Mouse (Mus musculus) kidney, embryonic 15.5 days (tissue): ENCODE results near the gene Gm28035. TPM values are rescaled to one million over a fixed set of nuclear protein-coding genes. Genes with fewer than 3 reads are reported as not detected.

Experiments used
- ATAC-seq: fragments of 200-750 bp; cut with Nextera tagmentation; replicated peaks from 2 replicates; pipeline ENCODE4 v1.8.0; 2017; ENCODE audit warnings: moderate TSS enrichment; ENCODE audit not compliant: low FRiP score
- H3K27ac ChIP-seq: fragments of 300-500 bp; sonication (generic); 2 replicates; pipeline ENCODE4 v1.5.1; 2015; ENCODE audit warnings: mild to moderate bottlenecking, inconsistent platforms
- H3K27me3 ChIP-seq: fragments of 300-500 bp; sonication (generic); 2 replicates; pipeline ENCODE4 v1.6.1; 2015; ENCODE audit warnings: inconsistent platforms
- H3K36me3 ChIP-seq: fragments of 300-500 bp; sonication (generic); 2 replicates; pipeline ENCODE4 v1.6.1; 2015; ENCODE audit warnings: inconsistent platforms
- H3K4me1 ChIP-seq: fragments of 300-500 bp; sonication (generic); 2 replicates; pipeline ENCODE4 v1.6.1; 2015; ENCODE audit warnings: inconsistent platforms
- H3K4me2 ChIP-seq: fragments of 300-500 bp; sonication (generic); 2 replicates; pipeline ENCODE4 v1.6.1; 2015; ENCODE audit warnings: moderate library complexity, mild to moderate bottlenecking, inconsistent platforms
- H3K4me3 ChIP-seq: fragments of 300-500 bp; sonication (generic); replicated peaks from 2 replicates; pipeline ENCODE4 v1.5.1; 2015; ENCODE audit warnings: mild to moderate bottlenecking, inconsistent platforms
- H3K9ac ChIP-seq: fragments of 300-500 bp; sonication (generic); 2 replicates; pipeline ENCODE4 v1.6.1; 2015; ENCODE audit warnings: mild to moderate bottlenecking, inconsistent platforms
- H3K9me3 ChIP-seq: fragments of 300-500 bp; sonication (generic); replicated peaks from 2 replicates; pipeline ENCODE4 v1.6.1; 2016; ENCODE audit warnings: inconsistent platforms
- WGBS: fragments of 180-500 bp; shearing (Covaris S2); methylation state at CpG from one replicate; pipeline ENCODE4 v1.1.7; 2015; ENCODE audit warnings: mixed read lengths; 5-methylcytosine and 5-hydroxymethylcytosine counted together
- polyA plus RNA-seq: library from polyadenylated mRNA; unstranded; fragments of >200 nt; fragmentation: Nextera tagmentation; extraction: Ambion mirVana; gene quantifications from 2 replicates; pipeline ENCODE4 v1.2.1, GENCODE M21; 2015

Gm28035 gene
- polyA plus RNA-seq, 1 experiment from 2014 or later, result 0.26 TPM

DNA sequence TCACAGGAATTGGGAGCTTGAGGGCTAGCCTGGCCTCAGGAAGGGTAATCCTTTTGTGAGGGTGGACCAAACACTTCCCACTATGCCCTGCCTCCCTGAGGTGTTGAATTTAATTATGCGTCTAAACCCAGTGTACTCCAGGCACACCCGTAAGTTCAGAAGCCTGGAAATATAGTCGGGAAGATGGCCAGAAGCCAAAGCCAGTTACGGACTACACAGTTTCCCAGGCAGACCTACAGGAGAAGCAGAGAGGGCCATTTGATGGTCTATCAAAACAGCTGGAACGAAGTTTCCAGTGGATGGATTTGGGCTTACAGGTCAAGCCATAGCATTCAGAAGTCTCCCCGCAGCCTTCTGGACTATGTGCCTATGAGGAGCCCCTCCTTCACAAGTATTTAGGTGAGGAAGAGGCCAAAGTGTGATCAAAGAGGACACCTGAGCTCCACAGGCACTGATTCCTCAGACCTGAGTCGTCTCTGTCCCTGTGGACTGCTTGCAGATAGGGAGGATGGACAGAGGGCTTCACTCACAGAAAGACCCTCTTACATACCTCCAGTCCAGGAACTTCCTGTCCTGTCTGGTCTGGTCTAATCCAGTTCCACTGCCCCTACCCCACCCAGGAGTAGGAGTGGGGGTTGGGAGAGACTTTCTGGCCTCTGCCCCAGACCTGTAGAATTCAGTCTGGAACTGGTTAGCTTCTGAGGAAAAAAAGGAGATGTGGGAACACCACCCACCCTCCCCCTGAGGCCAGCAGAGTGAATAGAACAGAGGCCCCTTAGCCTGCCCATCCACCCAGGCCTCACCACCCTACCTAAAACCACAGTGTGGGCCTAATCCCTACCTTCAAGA lies 24.5 kb downstream of the Gm28035 start:
- Histone ChIP-seq H3K9ac (no peak overlapping the region), H3K27me3 (no peaks in the 10 kb centered on the region), H3K4me3 (no peak overlapping the region), H3K27ac (peak overlapping the region; percentile 91), H3K9me3 (no peaks in the 10 kb centered on the region), H3K4me1 (peaks cover 59% of the 10 kb centered on the region), H3K4me2 (no peak overlapping the region), H3K36me3 (peaks cover 46% of the 10 kb centered on the region)
- 0 out of 2 replicates have a peak, but pooled peaks have one; percentile 23 for ATAC-seq
- 61% methylated on average over 7 of the region's 7 CpGs for WGBS

DNA sequence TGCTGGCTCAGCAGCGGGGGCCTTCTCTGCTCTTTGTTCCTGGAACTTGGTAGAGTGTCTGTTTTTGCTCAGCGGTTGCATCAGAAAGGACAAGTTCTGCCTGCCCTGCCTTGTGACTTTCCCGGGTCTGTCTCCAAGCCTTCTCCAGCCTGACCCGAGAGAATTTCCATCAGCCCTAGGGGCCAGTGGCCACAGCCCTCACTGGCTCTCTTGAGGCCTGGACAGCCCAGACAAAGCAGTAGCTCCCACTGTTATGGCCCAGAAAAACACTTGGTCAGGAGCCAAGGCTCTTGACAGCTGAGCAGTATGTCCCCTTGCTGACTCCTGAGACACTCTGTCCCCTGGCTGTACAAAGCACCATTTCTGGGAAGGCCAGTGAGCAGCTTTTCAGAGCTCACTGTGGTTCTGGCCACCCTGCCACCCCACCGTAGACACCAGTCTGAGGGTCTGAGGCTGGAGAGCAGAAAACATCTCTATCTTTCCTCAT lies 25.4 kb downstream of the Gm28035 start, which contains the start of gene Phyhd1:
Gene Phyhd1, plus strand, starts transcription at position 437 of the 487 bp plus-strand sequence.
- Histone ChIP-seq H3K9ac (0 out of 2 replicates have a peak within 1 kb of the TSS, but pooled peaks have one; percentile 8), H3K4me1 (peaks cover 62% of the 10 kb centered on the region), H3K36me3 (peaks cover 37% of the 10 kb centered on the region), H3K9me3 (no peaks in the 10 kb centered on the region), H3K27ac (peak within 1 kb of the TSS; percentile 91), H3K27me3 (no peaks in the 10 kb centered on the region), H3K4me3 (peak within 1 kb of the TSS; percentile 12), H3K4me2 (peak within 1 kb of the TSS; percentile 38)
- WGBS, result 55% methylated on average over 5 of the region's 5 CpGs
- ATAC-seq, result no peak; the same call in 1 of the 2 replicates

DNA sequence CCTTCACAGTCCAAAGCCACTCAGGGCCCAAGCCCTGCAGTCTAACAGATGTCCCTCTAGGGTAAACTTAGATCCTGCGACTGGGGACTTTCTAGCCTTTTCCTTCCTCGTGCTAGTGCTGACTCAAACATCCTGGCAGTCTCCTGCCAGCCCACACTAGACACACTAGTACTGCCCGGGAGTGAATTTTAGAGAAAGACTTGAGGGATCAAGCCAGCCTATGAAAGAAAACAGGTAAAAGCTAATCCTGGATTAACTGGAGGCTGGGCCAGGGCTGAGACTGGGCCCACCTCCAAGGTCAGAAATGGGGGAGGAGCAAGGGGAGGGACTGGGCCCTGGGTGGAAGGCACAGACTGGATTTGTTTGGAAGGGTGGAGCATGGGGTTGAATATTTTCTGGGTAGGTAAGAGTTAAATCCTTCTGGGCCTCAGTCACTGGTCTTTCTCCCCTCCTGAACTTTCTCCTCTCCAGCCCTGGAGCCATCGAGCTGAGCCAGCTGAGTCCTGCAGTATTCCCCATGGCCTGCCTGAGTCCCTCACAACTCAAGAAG lies 26.1 kb downstream of the Gm28035 start:
- no peaks in the 10 kb centered on the region for H3K27me3 ChIP-seq
- H3K27ac ChIP-seq, result peak overlapping the region; percentile 91
- 27% methylated on average over 4 of the region's 4 CpGs for WGBS
- 0 out of 2 replicates have a peak overlapping the region, but pooled peaks have one; percentile 5 for H3K9ac ChIP-seq
- peak overlapping the region; percentile 38 for H3K4me2 ChIP-seq
- H3K9me3 ChIP-seq, result no peaks in the 10 kb centered on the region
- peak; percentile 87 for ATAC-seq
- H3K4me3 ChIP-seq, result peak overlapping the region; percentile 12
- H3K36me3 ChIP-seq, result peaks cover 31% of the 10 kb centered on the region
- peaks cover 62% of the 10 kb centered on the region for H3K4me1 ChIP-seq

DNA sequence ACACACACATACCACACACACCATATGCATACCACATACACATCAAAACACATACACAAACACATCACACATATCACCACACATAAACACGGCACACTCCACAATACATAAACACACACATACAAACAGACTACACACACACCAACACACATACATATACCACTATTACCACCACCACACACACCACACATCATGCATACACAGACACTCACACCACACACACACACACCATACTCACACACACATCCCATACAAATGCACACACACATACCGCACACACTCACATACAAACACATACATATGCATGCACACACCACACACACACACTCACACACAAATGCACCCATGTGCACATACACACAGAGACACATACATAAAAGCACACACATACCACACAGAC lies 27.1 kb downstream of the Gm28035 start:
- WGBS, result 96% methylated on average over 2 of the region's 2 CpGs
- H3K27ac ChIP-seq, result no peak overlapping the region
- peaks cover 62% of the 10 kb centered on the region for H3K4me1 ChIP-seq
- no peak overlapping the region for H3K9ac ChIP-seq
- H3K4me2 ChIP-seq, result peak overlapping the region; percentile 38; the same call in 1 of the 2 replicates
- peaks cover 21% of the 10 kb centered on the region for H3K36me3 ChIP-seq
- H3K27me3 ChIP-seq, result no peaks in the 10 kb centered on the region
- H3K4me3 ChIP-seq, result no peak overlapping the region
- H3K9me3 ChIP-seq, result no peaks in the 10 kb centered on the region
- ATAC-seq, result no peak

DNA sequence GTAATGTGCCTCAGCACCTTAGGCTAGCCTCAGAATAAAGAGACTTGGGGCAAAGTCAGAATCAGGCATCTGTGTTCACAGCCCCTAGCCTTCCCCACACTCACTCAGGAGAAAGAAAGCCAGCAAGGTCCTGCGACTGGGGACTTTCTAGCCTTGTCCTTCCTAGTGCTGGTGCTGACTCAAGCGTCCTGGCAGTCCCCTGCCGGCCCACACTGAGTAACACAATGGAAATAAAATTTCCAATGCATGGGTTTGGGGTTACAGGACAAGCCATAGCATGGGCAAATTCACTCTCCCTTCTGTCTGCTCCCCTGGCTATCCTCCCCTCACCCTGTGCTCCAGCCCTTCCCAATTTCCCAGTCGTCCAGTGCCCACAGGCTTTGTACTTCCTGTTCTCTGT lies 28.0 kb downstream of the Gm28035 start:
- no peak for ATAC-seq
- peaks cover 55% of the 10 kb centered on the region for H3K4me1 ChIP-seq
- H3K27ac ChIP-seq, result no peak overlapping the region
- H3K27me3 ChIP-seq, result no peaks in the 10 kb centered on the region
- peaks cover 13% of the 10 kb centered on the region for H3K36me3 ChIP-seq
- H3K9ac ChIP-seq, result no peak overlapping the region
- WGBS, result 57% methylated on average over 4 of the region's 4 CpGs
- no peak overlapping the region for H3K4me3 ChIP-seq
- H3K4me2 ChIP-seq, result no peak overlapping the region
- no peaks in the 10 kb centered on the region for H3K9me3 ChIP-seq

DNA sequence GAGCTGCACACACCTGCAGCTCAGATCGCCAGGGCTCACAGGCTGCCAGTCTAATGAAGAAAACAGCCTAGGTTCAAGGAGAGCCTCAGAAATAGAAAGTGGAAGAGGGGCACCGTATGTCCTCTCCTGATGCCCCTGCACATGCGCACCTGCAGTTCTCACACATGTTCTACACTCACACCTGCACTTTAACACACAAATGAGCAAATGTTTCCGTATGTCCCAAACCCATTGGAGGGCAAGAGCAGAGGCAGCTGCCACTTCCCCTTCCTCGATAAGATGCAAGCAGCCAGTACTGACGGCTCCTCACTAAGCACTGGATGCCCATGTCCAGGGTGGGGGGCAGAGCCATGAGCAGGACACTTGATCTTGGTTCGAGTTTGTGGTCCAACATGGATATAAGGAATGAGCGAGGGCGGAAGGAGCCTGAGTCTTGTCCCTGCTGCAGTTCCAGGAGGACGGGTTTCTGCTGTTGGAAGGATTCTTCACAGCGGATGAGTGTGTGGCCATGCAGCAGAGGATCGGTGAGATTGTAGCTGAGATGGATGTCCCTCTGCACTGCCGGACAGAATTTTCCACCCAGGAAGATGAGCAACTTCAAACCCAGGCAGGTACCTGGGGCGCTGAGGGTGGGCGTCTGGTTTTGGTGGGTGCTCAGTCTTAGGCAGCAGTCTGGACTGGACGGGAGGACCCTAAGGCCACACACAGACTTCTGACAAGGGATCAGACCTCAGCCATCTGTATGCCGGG lies 29.0 kb downstream of the Gm28035 start:
- H3K9ac ChIP-seq, result no peak overlapping the region
- no peak overlapping the region for H3K4me2 ChIP-seq
- ATAC-seq, result no peak
- H3K4me1 ChIP-seq, result peaks cover 46% of the 10 kb centered on the region
- 87% methylated on average over 17 of the region's 17 CpGs for WGBS
- no peaks in the 10 kb centered on the region for H3K27me3 ChIP-seq
- H3K9me3 ChIP-seq, result no peaks in the 10 kb centered on the region
- peaks cover 3% of the 10 kb centered on the region for H3K36me3 ChIP-seq
- peak overlapping the region; percentile 72 for H3K27ac ChIP-seq
- H3K4me3 ChIP-seq, result no peak overlapping the region

DNA sequence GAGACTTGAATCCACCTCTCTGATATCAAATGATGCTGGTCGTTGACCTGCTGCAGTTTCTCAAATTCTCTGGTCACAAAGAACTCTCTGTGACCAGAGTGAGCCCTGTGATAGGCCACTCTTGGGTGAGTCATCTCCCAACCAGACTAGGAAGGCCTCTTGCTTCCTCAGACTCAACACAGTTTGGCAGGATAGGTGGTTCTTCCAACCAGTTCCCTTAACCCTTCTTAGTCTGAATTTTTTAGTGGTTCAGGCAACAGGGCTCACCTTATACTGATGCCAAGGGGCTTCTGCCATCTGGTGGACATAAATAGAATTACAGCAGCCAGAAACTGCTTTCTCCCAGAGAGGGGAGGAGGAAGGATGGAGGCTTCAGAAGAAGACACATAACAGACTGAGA lies 29.8 kb downstream of the Gm28035 start:
- Histone ChIP-seq H3K4me3 (no peak overlapping the region), H3K4me2 (no peak overlapping the region), H3K4me1 (peaks cover 39% of the 10 kb centered on the region), H3K9ac (no peak overlapping the region), H3K36me3 (no peaks in the 10 kb centered on the region), H3K27ac (peak overlapping the region; percentile 72), H3K9me3 (no peaks in the 10 kb centered on the region), H3K27me3 (no peaks in the 10 kb centered on the region)
- peak; percentile 66; the same call in 1 of the 2 replicates for ATAC-seq
- 27% methylated on average over 1 of the region's 1 CpGs for WGBS

DNA sequence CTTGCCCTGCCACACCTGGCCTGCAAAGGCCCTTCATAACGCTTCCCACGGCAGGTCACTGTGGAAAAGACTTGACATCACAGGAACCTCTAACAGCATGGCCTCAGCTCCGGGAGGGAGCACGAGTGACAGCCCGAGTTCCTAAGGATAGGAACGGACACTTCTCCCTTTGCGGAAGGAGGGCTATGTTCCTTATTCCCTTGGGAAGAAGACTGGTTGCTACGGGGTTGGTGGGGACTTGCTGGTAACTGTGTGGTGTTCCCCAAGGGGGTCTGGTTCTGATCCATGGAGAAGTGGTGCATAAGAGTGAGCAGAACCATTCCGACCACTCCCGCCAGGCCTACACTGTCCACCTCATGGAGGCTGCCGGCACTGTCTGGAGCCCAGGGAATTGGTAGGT lies 40.4 kb downstream of the Gm28035 start, which contains the start of gene Gm28038:
Gene Gm28038, plus strand, starts transcription at position 301 of the 400 bp plus-strand sequence.
- H3K4me2 ChIP-seq, result no peak within 1 kb of the TSS
- 91% methylated on average over 11 of the region's 11 CpGs for WGBS

DNA sequence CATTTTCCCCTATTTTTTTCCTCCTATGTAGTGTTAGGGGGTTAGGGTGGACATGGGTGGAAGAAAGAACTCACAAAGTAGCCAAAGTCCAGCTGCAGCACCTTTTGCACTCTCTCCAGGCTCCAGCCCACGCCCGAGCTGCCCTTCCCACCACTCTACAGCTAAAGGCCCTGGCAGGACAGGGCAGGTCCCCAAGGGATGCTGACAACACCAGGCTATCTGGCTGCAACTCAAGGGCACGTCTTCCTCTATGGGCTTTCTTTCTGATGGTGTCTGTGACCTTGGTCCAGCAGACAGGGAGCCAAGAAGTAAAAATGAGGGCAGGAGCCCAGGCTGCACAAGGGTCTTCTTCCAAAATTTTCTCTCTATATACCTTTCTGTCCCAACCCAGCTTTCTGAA lies 41.3 kb downstream of the Gm28035 start:
- Histone ChIP-seq H3K36me3 (0 out of 2 replicates have a peak, but pooled peaks cover 15% of the 10 kb centered on the region), H3K9ac (no peak overlapping the region), H3K4me2 (no peak overlapping the region), H3K27me3 (no peaks in the 10 kb centered on the region), H3K27ac (no peak overlapping the region), H3K4me1 (peaks cover 13% of the 10 kb centered on the region), H3K4me3 (no peak overlapping the region), H3K9me3 (no peaks in the 10 kb centered on the region)
- WGBS, result 77% methylated on average over 3 of the region's 3 CpGs
- ATAC-seq, result no peak

More for the DNA sequence above, 40.4 kb downstream of the Gm28035 start, which contains the start of gene Gm28038:
- no peak within 1 kb of the TSS for H3K27ac ChIP-seq
- no peak for ATAC-seq
- H3K9ac ChIP-seq, result no peak within 1 kb of the TSS
- no peaks in the 10 kb centered on the region for H3K9me3 ChIP-seq
- H3K4me3 ChIP-seq, result no peak within 1 kb of the TSS
- peaks cover 13% of the 10 kb centered on the region for H3K4me1 ChIP-seq
- 0 out of 2 replicates have a peak, but pooled peaks cover 15% of the 10 kb centered on the region for H3K36me3 ChIP-seq
- no peaks in the 10 kb centered on the region for H3K27me3 ChIP-seq

DNA sequence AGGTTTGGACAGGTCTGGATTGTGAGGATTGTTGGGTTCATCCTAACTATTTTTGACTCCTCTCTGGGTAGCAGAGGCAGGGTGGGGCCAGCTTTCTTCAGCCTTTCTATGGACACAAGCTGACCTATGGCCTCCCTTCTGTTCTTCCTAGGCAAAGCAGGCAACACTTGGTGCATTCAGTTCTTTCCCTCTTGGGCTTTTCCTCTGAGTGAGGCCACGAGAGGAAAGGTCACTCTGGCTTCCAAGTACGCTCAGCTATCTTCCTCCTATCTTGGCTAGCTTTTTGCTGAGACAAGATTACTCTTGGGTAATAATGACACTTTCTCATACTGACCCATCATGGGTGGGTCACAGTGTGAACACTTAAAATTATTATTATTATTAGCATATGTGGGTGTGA lies 42.8 kb downstream of the Gm28035 start:
- H3K4me1 ChIP-seq, result peaks cover 24% of the 10 kb centered on the region
- H3K36me3 ChIP-seq, result 0 out of 2 replicates have a peak, but pooled peaks cover 12% of the 10 kb centered on the region
- no peak overlapping the region for H3K9ac ChIP-seq
- 93% methylated on average over 2 of the region's 2 CpGs for WGBS
- no peaks in the 10 kb centered on the region for H3K27me3 ChIP-seq
- H3K4me2 ChIP-seq, result no peak overlapping the region
- H3K9me3 ChIP-seq, result no peaks in the 10 kb centered on the region
- H3K4me3 ChIP-seq, result no peak overlapping the region
- no peak overlapping the region for H3K27ac ChIP-seq
- ATAC-seq, result no peak

DNA sequence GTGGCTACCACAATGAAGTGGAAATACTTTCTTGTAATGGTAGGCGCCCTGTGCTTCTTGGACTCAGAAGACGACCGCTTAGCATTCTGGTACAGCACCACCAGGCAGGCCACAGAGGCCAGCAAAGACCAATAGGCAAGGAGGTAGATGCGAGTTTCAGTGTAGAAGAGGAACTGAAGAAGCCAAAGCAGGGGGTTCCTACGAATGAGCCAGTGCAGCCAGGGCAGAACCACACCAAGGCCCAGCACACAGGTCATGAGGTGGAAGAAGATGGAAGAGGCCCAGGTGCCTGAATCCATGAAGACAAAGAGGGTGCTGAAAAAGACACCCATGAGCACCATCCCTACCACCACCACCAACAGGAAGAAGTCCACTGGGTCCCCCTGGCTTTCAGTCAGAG lies 44.6 kb downstream of the Gm28035 start:
- Histone ChIP-seq H3K4me1 (peaks cover 24% of the 10 kb centered on the region), H3K9ac (peak overlapping the region; percentile 95), H3K4me3 (peak overlapping the region; percentile 90), H3K9me3 (no peaks in the 10 kb centered on the region), H3K27me3 (no peaks in the 10 kb centered on the region), H3K27ac (no peak overlapping the region), H3K4me2 (peak overlapping the region; percentile 94), H3K36me3 (0 out of 2 replicates have a peak, but pooled peaks cover 12% of the 10 kb centered on the region)
- no peak for ATAC-seq
- WGBS, result 90% methylated on average over 5 of the region's 5 CpGs
